Mouse (Mus musculus) liver, adult (tissue): ENCODE measurements around the gene Schip1.

Source experiments
- GATA4 ChIP-seq: IDR thresholded peaks from 2 replicates; pipeline ENCODE4 v1.6.1; 2014; ENCODE audit warnings: mild to moderate bottlenecking, low read length; ENCODE audit not compliant: insufficient replicate concordance

Gene Schip1

GRCm38 (mm10) chr3:68453266-68453665, 388.7 kb downstream of the Schip1 start:
- TF ChIP-seq GATA4: no peak

- no peak for TF ChIP-seq GATA4
Observed at GRCm38 (mm10) chr3:68453719-68454455, 389.3 kb downstream of the Schip1 start.

- TF ChIP-seq GATA4: no peak
Observed at GRCm38 (mm10) chr3:68466643-68467042, 402.0 kb downstream of the Schip1 start.

- TF ChIP-seq GATA4: peak; percentile 41; the same call in 1 of the 2 replicates
Observed at GRCm38 (mm10) chr3:68467941-68468687, 403.5 kb downstream of the Schip1 start.

GRCm38 (mm10) chr3:68469643-68470042, 405.0 kb downstream of the Schip1 start:
- TF ChIP-seq GATA4: no peak

GRCm38 (mm10) chr3:68470061-68470460, 405.5 kb downstream of the Schip1 start:
- no peak for TF ChIP-seq GATA4

GRCm38 (mm10) chr3:68470622-68471021, 406.0 kb downstream of the Schip1 start:
- no peak for TF ChIP-seq GATA4

GRCm38 (mm10) chr3:68476336-68476735, 411.7 kb downstream of the Schip1 start:
- no peak for TF ChIP-seq GATA4

- no peak for TF ChIP-seq GATA4
Observed at GRCm38 (mm10) chr3:68477478-68477877, 412.9 kb downstream of the Schip1 start.

- TF ChIP-seq GATA4: no peak
Observed at GRCm38 (mm10) chr3:68479266-68479665, 414.7 kb downstream of the Schip1 start.

- TF ChIP-seq GATA4: no peak
Observed at GRCm38 (mm10) chr3:68483517-68483916, 418.9 kb downstream of the Schip1 start.

- TF ChIP-seq GATA4: no peak
Observed at GRCm38 (mm10) chr3:68484021-68484420, 419.4 kb downstream of the Schip1 start.

GRCm38 (mm10) chr3:68484561-68484960, 420.0 kb downstream of the Schip1 start:
- TF ChIP-seq GATA4: no peak

GRCm38 (mm10) chr3:68487621-68488020, 423.0 kb downstream of the Schip1 start:
- no peak for TF ChIP-seq GATA4

- no peak for TF ChIP-seq GATA4
Observed at GRCm38 (mm10) chr3:68488316-68488715, 423.7 kb downstream of the Schip1 start.

GRCm38 (mm10) chr3:68491516-68491915, 426.9 kb downstream of the Schip1 start:
- TF ChIP-seq GATA4: no peak
